Mouse (Mus musculus): ENCODE results near the gene Zfp414. TPM values are rescaled to one million over a fixed set of nuclear protein-coding genes. Genes with fewer than 3 reads are reported as not detected.
A peak's percentile ranks its signal among the peaks of the same experiment; 100 is the strongest.

Gene Zfp414
- polyA plus RNA-seq, 2 experiments = 22.7 to 24.6 TPM

DNA sequence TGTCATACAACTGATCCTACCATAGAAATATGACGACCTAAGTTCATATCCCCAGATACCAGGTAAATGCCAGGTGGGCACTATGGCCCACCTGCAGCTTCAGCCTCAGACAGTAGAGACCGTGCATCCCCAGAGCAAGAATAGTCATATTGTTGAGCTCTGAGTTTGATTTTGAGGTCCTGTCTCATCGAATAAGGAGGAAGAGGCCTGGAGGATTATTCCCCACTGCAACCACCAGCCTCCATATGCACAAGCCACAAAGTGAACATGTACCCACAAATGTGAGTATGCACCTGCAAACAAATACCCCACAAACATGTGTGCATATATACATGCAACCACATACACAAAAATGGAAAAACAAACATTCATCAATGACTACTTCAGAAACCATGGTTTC is 1.6 kb upstream of the Zfp414 start:
- no peak for DNase-seq (ENCODE audit: low read depth in 3 of 3, low spot score in 3 of 3)
- no peaks in the 10 kb centered on the region for H3K27me3 ChIP-seq (ENCODE audit: control insufficient read depth, insufficient read depth, low read length)
- WGBS (ENCODE audit: insufficient replicate concordance) = 68% methylated on average over 3 of the region's 3 CpGs
- peaks cover 11 to 21% of the 10 kb centered on the region in 2 experiments for H3K4me1 ChIP-seq (replicated peaks; ENCODE audit: control insufficient read depth in 2 of 2, insufficient read depth in 2 of 2, low read length in 1 of 2)
- H3K36me3 ChIP-seq (replicated peaks; ENCODE audit: control insufficient read depth, insufficient read depth, low read depth) = peaks cover 4% of the 10 kb centered on the region; the same call in 1 of the 2 replicates
- TF ChIP-seq CTCF (IDR thresholded peaks at IDR 0.05; ENCODE audit: low read depth) (no peak), EP300 (IDR thresholded peaks at IDR 0.05; ENCODE audit: low read depth) (no peak)
- H3K4me2 ChIP-seq (ENCODE audit: low read depth) = no peak overlapping the region
- H3K4me3 ChIP-seq (ENCODE audit: insufficient read depth in 1 of 2, low read depth in 2 of 2, low read length in 2 of 2) = no peak overlapping the region
- H3K9ac ChIP-seq (replicated peaks) = no peak overlapping the region
- ATAC-seq (ENCODE audit: insufficient read depth) = no peak
- no peak overlapping the region for H3K27ac ChIP-seq
- no peaks in the 10 kb centered on the region for H3K9me3 ChIP-seq (ENCODE audit: control insufficient read depth, low read length)

DNA sequence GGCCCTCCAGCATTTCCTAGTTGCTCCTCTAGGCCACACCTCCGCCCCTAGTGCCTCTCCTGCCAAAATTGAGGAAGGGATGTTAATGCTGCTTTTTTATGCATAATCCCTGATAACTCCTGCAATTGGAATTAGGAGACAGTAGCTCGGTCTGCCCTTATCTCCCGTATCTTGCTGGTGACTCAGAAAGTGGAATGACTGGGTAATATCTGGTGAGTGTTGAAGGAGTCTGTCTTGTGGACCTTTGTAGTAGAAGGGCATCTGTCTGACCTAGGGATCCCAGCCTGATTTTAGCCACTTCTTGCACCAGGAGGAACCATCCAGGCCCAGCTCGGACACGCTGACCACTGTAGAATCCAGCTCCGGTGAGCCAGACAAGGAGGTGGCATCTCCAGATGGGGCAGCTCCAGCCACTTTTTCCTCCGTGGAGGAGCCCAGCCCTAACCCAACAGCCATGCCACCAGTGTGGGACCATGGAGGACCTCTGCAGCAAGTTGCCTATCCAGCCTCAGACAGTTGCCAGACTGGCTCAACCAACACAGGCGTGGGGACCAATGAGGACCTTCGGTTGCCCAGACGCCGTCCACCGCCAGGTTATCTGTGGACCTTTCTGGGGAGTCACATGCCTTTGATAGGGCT is 716 bp downstream of the Zfp414 start:
- H3K9me3 ChIP-seq (ENCODE audit: control insufficient read depth, low read length) = no peaks in the 10 kb centered on the region
- peak overlapping the region; percentile 72 to 80 for H3K4me3 ChIP-seq (ENCODE audit: insufficient read depth in 1 of 2, low read depth in 2 of 2, low read length in 2 of 2)
- 52% methylated on average over 12 of the region's 12 CpGs for WGBS (ENCODE audit: insufficient replicate concordance)
- H3K27ac ChIP-seq = peak overlapping the region; percentile 97
- H3K4me1 ChIP-seq (replicated peaks; ENCODE audit: control insufficient read depth in 2 of 2, insufficient read depth in 2 of 2, low read length in 1 of 2) = peaks cover 11 to 21% of the 10 kb centered on the region in 2 experiments
- H3K36me3 ChIP-seq (replicated peaks; ENCODE audit: control insufficient read depth, insufficient read depth, low read depth) = peaks cover 4% of the 10 kb centered on the region; the same call in 1 of the 2 replicates
- TF ChIP-seq CTCF (IDR thresholded peaks at IDR 0.05; ENCODE audit: low read depth) (no peak), EP300 (IDR thresholded peaks at IDR 0.05; ENCODE audit: low read depth) (0 out of 2 replicates have a peak, but pooled peaks have one; percentile 31)
- no peaks in the 10 kb centered on the region for H3K27me3 ChIP-seq (ENCODE audit: control insufficient read depth, insufficient read depth, low read length)
- DNase-seq (ENCODE audit: low read depth in 3 of 3, low spot score in 3 of 3) (no peak), ATAC-seq (ENCODE audit: insufficient read depth) (peak; percentile 68)
- H3K4me2 ChIP-seq (ENCODE audit: low read depth) = peak overlapping the region; percentile 95
- peak overlapping the region; percentile 77 for H3K9ac ChIP-seq (replicated peaks)

DNA sequence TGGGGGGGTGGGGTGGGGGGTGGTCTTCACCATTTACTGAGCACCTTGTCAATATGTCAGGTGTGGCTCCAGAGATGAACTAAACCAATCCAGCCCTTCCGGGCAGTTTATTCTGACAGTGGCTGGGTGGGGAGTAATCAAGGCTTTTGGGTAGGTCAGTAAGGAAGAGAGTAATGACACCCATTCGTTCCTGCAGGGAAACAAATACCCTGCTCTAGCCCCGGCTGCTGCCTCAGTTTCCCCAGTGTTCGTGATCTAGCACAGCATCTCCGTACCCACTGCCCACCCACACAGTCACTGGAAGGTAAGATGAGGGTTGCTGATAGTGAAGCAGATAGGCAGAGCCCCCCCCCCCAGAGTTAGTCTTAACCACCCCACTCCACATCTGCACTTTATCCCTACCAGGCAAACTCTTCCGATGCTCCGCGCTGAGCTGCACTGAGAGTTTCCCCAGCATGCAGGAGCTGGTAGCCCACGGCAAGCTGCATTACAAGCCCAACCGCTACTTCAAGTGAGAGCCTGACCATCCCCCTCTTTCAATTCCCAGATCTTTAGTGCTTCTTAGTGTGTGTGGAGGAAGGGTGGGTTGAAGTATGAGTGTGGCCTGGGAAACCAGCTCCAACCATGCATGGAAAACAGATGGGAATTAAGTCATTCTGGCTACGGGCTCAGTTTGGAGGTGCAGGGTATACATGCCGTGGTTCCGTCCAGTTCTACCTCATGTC is 1.4 kb downstream of the Zfp414 start:
- Histone ChIP-seq H3K4me3 (ENCODE audit: insufficient read depth in 1 of 2, low read depth in 2 of 2, low read length in 2 of 2) (peak overlapping the region; percentile 72 to 80; a peak in 3 of 4 replicates), H3K9ac (replicated peaks) (peak overlapping the region; percentile 77; the same call in 1 of the 2 replicates)
- no peak for DNase-seq (ENCODE audit: low read depth in 3 of 3, low spot score in 3 of 3)

GRCm38 (mm10) chr17:33631236-33631635 is 2.3 kb downstream of the Zfp414 start:
- Histone ChIP-seq H3K27me3 (ENCODE audit: control insufficient read depth, insufficient read depth, low read length) (no peaks in the 10 kb centered on the region), H3K9me3 (ENCODE audit: control insufficient read depth, low read length) (no peaks in the 10 kb centered on the region), H3K36me3 (replicated peaks; ENCODE audit: control insufficient read depth, insufficient read depth, low read depth) (peaks cover 4% of the 10 kb centered on the region; the same call in 1 of the 2 replicates), H3K27ac (no peak overlapping the region), H3K4me2 (ENCODE audit: low read depth) (no peak overlapping the region), H3K4me1 (replicated peaks; ENCODE audit: control insufficient read depth in 2 of 2, insufficient read depth in 2 of 2, low read length in 1 of 2) (peaks cover 11 to 21% of the 10 kb centered on the region in 2 experiments), H3K9ac (replicated peaks) (no peak overlapping the region), H3K4me3 (ENCODE audit: insufficient read depth in 1 of 2, low read depth in 2 of 2, low read length in 2 of 2) (no peak overlapping the region)
- no peak for TF ChIP-seq EP300 (IDR thresholded peaks at IDR 0.05; ENCODE audit: low read depth)
- TF ChIP-seq CTCF (IDR thresholded peaks at IDR 0.05; ENCODE audit: low read depth) = no peak
- DNase-seq (ENCODE audit: low read depth in 3 of 3, low spot score in 3 of 3) = no peak
- no peak for ATAC-seq (ENCODE audit: insufficient read depth)
- 88% methylated on average over 9 of the region's 9 CpGs for WGBS (ENCODE audit: insufficient replicate concordance)

More for the DNA sequence above, 1.4 kb downstream of the Zfp414 start:
- 91% methylated on average over 13 of the region's 13 CpGs for WGBS (ENCODE audit: insufficient replicate concordance)
- Histone ChIP-seq H3K4me1 (replicated peaks; ENCODE audit: control insufficient read depth in 2 of 2, insufficient read depth in 2 of 2, low read length in 1 of 2) (peaks cover 11 to 21% of the 10 kb centered on the region in 2 experiments), H3K36me3 (replicated peaks; ENCODE audit: control insufficient read depth, insufficient read depth, low read depth) (peaks cover 4% of the 10 kb centered on the region; the same call in 1 of the 2 replicates), H3K27me3 (ENCODE audit: control insufficient read depth, insufficient read depth, low read length) (no peaks in the 10 kb centered on the region), H3K9me3 (ENCODE audit: control insufficient read depth, low read length) (no peaks in the 10 kb centered on the region), H3K4me2 (ENCODE audit: low read depth) (peak overlapping the region; percentile 95), H3K27ac (peak overlapping the region; percentile 97)
- ATAC-seq (ENCODE audit: insufficient read depth) = no peak
- TF ChIP-seq CTCF (IDR thresholded peaks at IDR 0.05; ENCODE audit: low read depth) (no peak), EP300 (IDR thresholded peaks at IDR 0.05; ENCODE audit: low read depth) (no peak)

- Histone ChIP-seq H3K36me3 (replicated peaks; ENCODE audit: control insufficient read depth, insufficient read depth, low read depth) (peaks cover 4% of the 10 kb centered on the region), H3K9me3 (ENCODE audit: control insufficient read depth, low read length) (no peaks in the 10 kb centered on the region), H3K27ac (no peak overlapping the region), H3K27me3 (ENCODE audit: control insufficient read depth, insufficient read depth, low read length) (no peaks in the 10 kb centered on the region), H3K4me1 (replicated peaks; ENCODE audit: control insufficient read depth in 2 of 2, insufficient read depth in 2 of 2, low read length in 1 of 2) (peaks cover 11 to 21% of the 10 kb centered on the region in 2 experiments), H3K4me3 (ENCODE audit: insufficient read depth in 1 of 2, low read depth in 2 of 2, low read length in 2 of 2) (no peak overlapping the region), H3K9ac (replicated peaks) (no peak overlapping the region), H3K4me2 (ENCODE audit: low read depth) (no peak overlapping the region)
- DNase-seq (ENCODE audit: low read depth in 3 of 3, low spot score in 3 of 3) (no peak), ATAC-seq (ENCODE audit: insufficient read depth) (no peak)
- TF ChIP-seq EP300 (IDR thresholded peaks at IDR 0.05; ENCODE audit: low read depth) = no peak
- 79% methylated on average over 5 of the region's 5 CpGs for WGBS (ENCODE audit: insufficient replicate concordance)
Measured at GRCm38 (mm10) chr17:33631796-33632195, 2.9 kb downstream of the Zfp414 start.
